Mouse (Mus musculus): ENCODE results near the gene Cxcr6. TPM values are rescaled to one million over a fixed set of nuclear protein-coding genes. Genes with fewer than 3 reads are reported as not detected.
"Not testable (repeated sequence)": the region's sequence is repeated elsewhere in the genome, so short reads cannot be mapped to it uniquely, and the experiment has no call there.

Gene Cxcr6
- under 1 TPM in 1 of 2 experiments, not detected in 1; 0.12 TPM for total RNA-seq (2021)
- long read RNA-seq, experiment 1, partial matches to known transcripts, result 0 of 1 reads
- long read RNA-seq, experiment 1, other reads (novel, unspliced or antisense), result 0 of 1 reads
- long read RNA-seq, experiment 2, result 0 reads

- DNase-seq (ENCODE audit: low spot score), result no peak
Observed at GRCm38 (mm10) chr9:123806267-123806666, at the start of gene Cxcr6. Cxcr6 (plus strand) TSS chr9:123806475.

- no peak for DNase-seq (ENCODE audit: low spot score)
Observed at GRCm38 (mm10) chr9:123756752-123757151, 49.5 kb upstream of the Cxcr6 start.

GRCm38 (mm10) chr9:123757326-123757725, 48.9 kb upstream of the Cxcr6 start:
- DNase-seq (ENCODE audit: low spot score), result no peak

GRCm38 (mm10) chr9:123758156-123758555, 48.1 kb upstream of the Cxcr6 start:
- DNase-seq (ENCODE audit: low spot score), result no peak

- DNase-seq (ENCODE audit: low spot score), result no peak
Observed at GRCm38 (mm10) chr9:123758645-123759044, 47.6 kb upstream of the Cxcr6 start.

GRCm38 (mm10) chr9:123760806-123761205, 45.5 kb upstream of the Cxcr6 start:
- DNase-seq (ENCODE audit: low spot score), result no peak

GRCm38 (mm10) chr9:123762886-123763285, 43.4 kb upstream of the Cxcr6 start:
- peak; percentile 55 for DNase-seq (ENCODE audit: low spot score)

- DNase-seq (ENCODE audit: low spot score), result no peak
Observed at GRCm38 (mm10) chr9:123763771-123764170, 42.5 kb upstream of the Cxcr6 start.

GRCm38 (mm10) chr9:123766996-123767395, 39.3 kb upstream of the Cxcr6 start:
- DNase-seq (ENCODE audit: low spot score), result no peak

- DNase-seq (ENCODE audit: low spot score), result no peak
Observed at GRCm38 (mm10) chr9:123768443-123768842, 37.8 kb upstream of the Cxcr6 start.

GRCm38 (mm10) chr9:123769532-123769931, 36.7 kb upstream of the Cxcr6 start:
- DNase-seq (ENCODE audit: low spot score), result no peak

GRCm38 (mm10) chr9:123773299-123773698, 33.0 kb upstream of the Cxcr6 start:
- not testable (repeated sequence) for DNase-seq (ENCODE audit: low spot score)

- no peak for DNase-seq (ENCODE audit: low spot score)
Observed at GRCm38 (mm10) chr9:123788855-123789529, 17.3 kb upstream of the Cxcr6 start.

- peak; percentile 56 for DNase-seq (ENCODE audit: low spot score)
Observed at GRCm38 (mm10) chr9:123796174-123796573, 10.1 kb upstream of the Cxcr6 start.

GRCm38 (mm10) chr9:123801527-123801926, 4.7 kb upstream of the Cxcr6 start:
- no peak for DNase-seq (ENCODE audit: low spot score)

GRCm38 (mm10) chr9:123802421-123802820, 3.9 kb upstream of the Cxcr6 start:
- no peak for DNase-seq (ENCODE audit: low spot score)

- DNase-seq (ENCODE audit: low spot score), result no peak
Observed at GRCm38 (mm10) chr9:123802896-123803295, 3.4 kb upstream of the Cxcr6 start.

- no peak for DNase-seq (ENCODE audit: low spot score)
Observed at GRCm38 (mm10) chr9:123805241-123805640, 1.0 kb upstream of the Cxcr6 start.

- DNase-seq (ENCODE audit: low spot score), result no peak
Observed at GRCm38 (mm10) chr9:123808583-123808982, 2.3 kb downstream of the Cxcr6 start.

GRCm38 (mm10) chr9:123811831-123812230, 5.6 kb downstream of the Cxcr6 start:
- DNase-seq (ENCODE audit: low spot score), result no peak

- DNase-seq (ENCODE audit: low spot score), result no peak
Observed at GRCm38 (mm10) chr9:123814326-123814725, 8.1 kb downstream of the Cxcr6 start.

GRCm38 (mm10) chr9:123814821-123815220, 8.5 kb downstream of the Cxcr6 start:
- DNase-seq (ENCODE audit: low spot score), result no peak

- no peak for DNase-seq (ENCODE audit: low spot score)
Observed at GRCm38 (mm10) chr9:123815444-123815843, 9.2 kb downstream of the Cxcr6 start.

All from gastrocnemius, adult 18-20 months (tissue).